Mouse (Mus musculus) G1E (cell line): ENCODE results near the gene U2surp.

Experiments used
- CTCF ChIP-seq: IDR thresholded peaks from 2 replicates; pipeline ENCODE4 v1.5.1; 2012; ENCODE audit warnings: low read depth, low read length, inconsistent platforms, mixed read lengths
- GATA1 ChIP-seq: IDR thresholded peaks from 2 replicates; pipeline ENCODE4 v1.6.1; 2012; ENCODE audit warnings: borderline replicate concordance, low read length, inconsistent platforms, mixed read lengths
- POLR2AphosphoS5 ChIP-seq: IDR thresholded peaks from 2 replicates; pipeline ENCODE4 v1.6.1; 2012; ENCODE audit warnings: low read depth, low read length, inconsistent platforms; ENCODE audit not compliant: insufficient replicate concordance
- TAL1 ChIP-seq: conservative IDR thresholded peaks from 2 replicates; pipeline ENCODE4 v1.6.1; 2012; ENCODE audit warnings: low read depth, low read length, inconsistent platforms, mixed read lengths

- TF ChIP-seq CTCF = no peak
- TF ChIP-seq TAL1 = no peak
- no peak for TF ChIP-seq GATA1
- TF ChIP-seq POLR2AphosphoS5 = no peak
Observed at GRCm38 (mm10) chr9:95521566-95521965, 9.8 kb upstream of the U2surp start.
